Mouse (Mus musculus): ENCODE data around the gene Hpf1. TPM values are rescaled to one million over a fixed set of nuclear protein-coding genes. Genes with fewer than 3 reads are reported as not detected.

Gene Hpf1
- 10 to 100 TPM; 42.0 to 49.0 TPM for total RNA-seq (2021)

GRCm38 (mm10) chr8:60889843-60890519 is at the start of gene Hpf1:
TSS of gene Hpf1 (plus strand) at chr8:60890418.
- DNase-seq (ENCODE audit: extremely low spot score in 1 of 2, low spot score in 2 of 2), result peak; percentile 91 to 98
- intact Hi-C loops (cut with DNase I), result no loop called here

GRCm38 (mm10) chr8:60842388-60842787 is 47.8 kb upstream of the Hpf1 start:
- DNase-seq (ENCODE audit: extremely low spot score in 1 of 2, low spot score in 2 of 2), result no peak
- intact Hi-C loops (cut with DNase I), result no loop called here

- intact Hi-C loops (cut with DNase I), result no loop called here
- DNase-seq (ENCODE audit: extremely low spot score in 1 of 2, low spot score in 2 of 2), result no peak
Measured at GRCm38 (mm10) chr8:60857559-60857958, 32.7 kb upstream of the Hpf1 start.

GRCm38 (mm10) chr8:60858091-60858490 is 32.1 kb upstream of the Hpf1 start:
- intact Hi-C loops (cut with DNase I), result no loop called here
- no peak for DNase-seq (ENCODE audit: extremely low spot score in 1 of 2, low spot score in 2 of 2)

- intact Hi-C loops (cut with DNase I), result no loop called here
Measured at GRCm38 (mm10) chr8:60858911-60859476, 31.2 kb upstream of the Hpf1 start.

GRCm38 (mm10) chr8:60859605-60860004 is 30.6 kb upstream of the Hpf1 start:
- DNase-seq (ENCODE audit: extremely low spot score in 1 of 2, low spot score in 2 of 2), result no peak
- intact Hi-C loops (cut with DNase I), result no loop called here

More at GRCm38 (mm10) chr8:60858911-60859476, 31.2 kb upstream of the Hpf1 start:
- DNase-seq (ENCODE audit: extremely low spot score in 1 of 2, low spot score in 2 of 2), result no peak

- no peak for DNase-seq (ENCODE audit: extremely low spot score in 1 of 2, low spot score in 2 of 2)
- intact Hi-C loops (cut with DNase I), result no loop called here
Measured at GRCm38 (mm10) chr8:60860749-60861148, 29.5 kb upstream of the Hpf1 start.

GRCm38 (mm10) chr8:60861783-60862182 is 28.4 kb upstream of the Hpf1 start:
- intact Hi-C loops (cut with DNase I), result no loop called here

GRCm38 (mm10) chr8:60864875-60865274 is 25.3 kb upstream of the Hpf1 start:
- no peak for DNase-seq (ENCODE audit: extremely low spot score in 1 of 2, low spot score in 2 of 2)
- intact Hi-C loops (cut with DNase I), result loop anchor here (2.0 to 5.0 kb wide), 3 partner anchors 233 to 360 kb away; partner anchors contain the start of genes Aadat and Mfap3l

More at GRCm38 (mm10) chr8:60861783-60862182, 28.4 kb upstream of the Hpf1 start:
- DNase-seq (ENCODE audit: extremely low spot score in 1 of 2, low spot score in 2 of 2), result no peak

- DNase-seq (ENCODE audit: extremely low spot score in 1 of 2, low spot score in 2 of 2), result peak; percentile 74 to 80
- intact Hi-C loops (cut with DNase I), result loop anchor here (2.0 to 5.0 kb wide), 3 partner anchors 233 to 361 kb away; partner anchors contain the start of genes Aadat and Mfap3l
Measured at GRCm38 (mm10) chr8:60865504-60866114, 24.6 kb upstream of the Hpf1 start.

GRCm38 (mm10) chr8:60867468-60868115 is 22.6 kb upstream of the Hpf1 start:
- intact Hi-C loops (cut with DNase I), result loop anchor here (5.0 kb wide), 2 partner anchors 235 to 250 kb away; partner anchors contain the start of gene Mfap3l
- DNase-seq (ENCODE audit: extremely low spot score in 1 of 2, low spot score in 2 of 2), result peak in 1 of 2 experiments; percentile 64

- no peak for DNase-seq (ENCODE audit: extremely low spot score in 1 of 2, low spot score in 2 of 2)
- intact Hi-C loops (cut with DNase I), result loop anchor here (5.0 kb wide), 2 partner anchors 236 to 251 kb away; partner anchors contain the start of gene Mfap3l
Measured at GRCm38 (mm10) chr8:60868236-60868965, 21.8 kb upstream of the Hpf1 start.

- intact Hi-C loops (cut with DNase I), result loop anchor here (5.0 kb wide), 2 partner anchors 237 to 252 kb away; partner anchors contain the start of gene Mfap3l
- DNase-seq (ENCODE audit: extremely low spot score in 1 of 2, low spot score in 2 of 2), result no peak
Measured at GRCm38 (mm10) chr8:60869761-60870160, 20.5 kb upstream of the Hpf1 start.

GRCm38 (mm10) chr8:60870231-60871193 is 19.7 kb upstream of the Hpf1 start:
- intact Hi-C loops (cut with DNase I), result no loop called here
- DNase-seq (ENCODE audit: extremely low spot score in 1 of 2, low spot score in 2 of 2), result no peak

- DNase-seq (ENCODE audit: extremely low spot score in 1 of 2, low spot score in 2 of 2), result no peak
- intact Hi-C loops (cut with DNase I), result no loop called here
Measured at GRCm38 (mm10) chr8:60878617-60879016, 11.6 kb upstream of the Hpf1 start.

- no peak for DNase-seq (ENCODE audit: extremely low spot score in 1 of 2, low spot score in 2 of 2)
- intact Hi-C loops (cut with DNase I), result no loop called here
Measured at GRCm38 (mm10) chr8:60883419-60884137, 6.6 kb upstream of the Hpf1 start.

GRCm38 (mm10) chr8:60886736-60887135 is 3.5 kb upstream of the Hpf1 start:
- intact Hi-C loops (cut with DNase I), result no loop called here

More at GRCm38 (mm10) chr8:60886736-60887135, 3.5 kb upstream of the Hpf1 start:
- no peak for DNase-seq (ENCODE audit: extremely low spot score in 1 of 2, low spot score in 2 of 2)
